Mouse (Mus musculus) telencephalon, adult 2 months (tissue): ENCODE results near the gene Ube4a.

Source experiments
- DNase-seq: peaks from one replicate; pipeline ENCODE4 v3.0.0-alpha.2; 2011; ENCODE audit warnings: low read depth, low spot score

The Ube4a gene

DNA sequence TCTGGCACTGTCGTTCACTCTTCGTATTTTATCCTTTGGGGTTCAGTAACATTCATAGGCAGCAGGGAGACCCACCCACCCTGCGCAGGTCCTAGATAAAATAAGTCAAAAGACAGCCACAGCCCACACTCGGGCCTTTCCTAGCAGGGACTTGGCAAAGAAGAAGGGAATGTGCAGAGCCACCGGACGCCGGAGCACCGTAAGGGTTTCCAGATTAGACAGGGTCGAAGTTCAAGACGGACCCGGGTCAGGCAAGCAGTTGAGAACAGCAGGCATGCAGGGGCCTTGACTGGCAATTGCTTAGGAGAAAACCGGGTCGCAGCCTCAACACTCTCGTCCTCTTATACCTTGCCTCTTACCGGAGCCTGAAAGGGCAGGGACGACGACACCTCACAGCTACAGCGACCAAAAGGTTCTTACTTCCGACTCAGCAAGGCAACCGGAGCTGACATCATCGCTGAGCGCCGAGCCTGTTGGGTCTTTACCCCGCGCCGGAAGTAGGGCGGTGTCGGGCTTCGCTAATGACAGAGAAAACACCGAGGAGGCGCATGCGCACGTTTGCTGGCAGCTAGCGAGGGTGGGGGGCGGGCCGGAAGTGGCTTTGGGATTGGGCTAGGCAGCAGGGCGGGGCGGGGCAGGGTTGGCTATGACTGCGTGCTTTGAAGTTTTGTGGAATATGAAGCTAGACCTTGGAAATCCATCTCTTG lies at the start of gene Ube4a:
Ube4a (minus strand) TSS at position 475 of the 707 bp plus-strand sequence.
- DNase-seq: peak; percentile 99

GRCm38 (mm10) chr9:45014879-45015278 lies 49.5 kb upstream of the Ube4a start:
- no peak for DNase-seq

GRCm38 (mm10) chr9:45011291-45011690 lies 45.9 kb upstream of the Ube4a start:
- DNase-seq: no peak

DNA sequence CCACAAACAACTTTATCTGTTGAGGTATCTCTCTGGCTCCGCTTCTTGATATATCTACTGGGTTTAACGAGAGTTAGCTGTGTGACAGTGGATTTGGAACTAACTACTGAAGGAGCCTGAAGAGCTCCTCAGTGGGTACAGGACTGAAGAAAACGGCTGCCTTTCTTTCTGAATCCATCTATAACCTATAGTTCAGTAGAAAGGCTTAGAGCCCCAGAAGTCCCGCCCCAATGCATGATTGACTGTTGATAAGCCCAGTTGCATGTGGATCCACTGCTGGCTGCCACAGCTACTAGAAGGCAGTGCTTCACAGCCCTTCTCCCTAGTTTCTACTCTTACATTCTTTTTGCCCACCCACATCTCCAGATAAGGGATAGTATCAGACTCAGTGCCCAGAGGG lies 45.1 kb upstream of the Ube4a start:
- DNase-seq: no peak

- no peak for DNase-seq
Observed at GRCm38 (mm10) chr9:45009180-45010078, 44.0 kb upstream of the Ube4a start, which contains the start of gene Cd3e. Gene Cd3e (minus strand): TSS chr9:45009627.

GRCm38 (mm10) chr9:45008342-45008741 lies 42.9 kb upstream of the Ube4a start:
- DNase-seq: no peak

DNA sequence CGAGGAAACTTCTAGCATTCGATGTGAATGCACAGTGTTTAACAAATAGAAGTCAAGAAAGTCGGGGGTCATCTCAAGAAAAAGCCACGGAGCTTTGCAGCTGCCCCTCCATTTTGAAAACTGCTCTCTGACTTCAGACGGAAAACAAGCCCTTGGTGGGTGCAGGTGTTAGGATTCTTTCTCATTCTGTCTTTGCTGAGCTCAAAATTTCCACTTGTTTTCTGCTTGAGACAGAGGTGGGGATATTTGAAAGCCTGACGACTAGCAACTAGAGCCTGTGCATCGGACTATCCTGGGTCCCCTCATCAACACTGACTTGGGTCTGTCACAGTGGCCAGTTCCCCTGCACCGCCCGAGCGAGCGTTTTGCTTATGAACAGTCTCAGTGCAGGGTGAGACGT lies 42.0 kb upstream of the Ube4a start:
- DNase-seq: no peak

- DNase-seq: no peak
Observed at GRCm38 (mm10) chr9:45000249-45000648, 34.8 kb upstream of the Ube4a start.

- DNase-seq: no peak
Observed at GRCm38 (mm10) chr9:44999776-45000175, 34.4 kb upstream of the Ube4a start.

DNA sequence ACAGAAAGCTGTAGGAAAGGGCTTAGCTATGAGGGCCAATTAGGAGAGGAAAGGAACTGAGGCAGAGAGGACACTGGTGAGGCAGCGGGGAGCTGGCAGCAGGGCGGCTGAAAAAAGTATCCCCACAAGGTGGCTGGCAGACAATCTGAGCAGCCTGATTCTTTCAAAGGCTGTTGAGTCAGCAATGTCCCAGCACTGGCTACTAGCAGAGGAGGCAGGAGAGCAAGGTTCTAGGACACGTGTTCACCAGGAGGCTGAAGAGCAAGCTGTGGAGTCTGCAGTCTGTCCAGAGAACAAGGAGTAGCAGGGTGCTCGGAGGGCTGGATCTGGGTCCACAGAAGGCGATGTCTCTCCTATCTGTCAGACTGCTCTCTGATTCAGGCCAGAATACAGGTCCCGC lies 33.8 kb upstream of the Ube4a start:
- DNase-seq: peak; percentile 13

DNA sequence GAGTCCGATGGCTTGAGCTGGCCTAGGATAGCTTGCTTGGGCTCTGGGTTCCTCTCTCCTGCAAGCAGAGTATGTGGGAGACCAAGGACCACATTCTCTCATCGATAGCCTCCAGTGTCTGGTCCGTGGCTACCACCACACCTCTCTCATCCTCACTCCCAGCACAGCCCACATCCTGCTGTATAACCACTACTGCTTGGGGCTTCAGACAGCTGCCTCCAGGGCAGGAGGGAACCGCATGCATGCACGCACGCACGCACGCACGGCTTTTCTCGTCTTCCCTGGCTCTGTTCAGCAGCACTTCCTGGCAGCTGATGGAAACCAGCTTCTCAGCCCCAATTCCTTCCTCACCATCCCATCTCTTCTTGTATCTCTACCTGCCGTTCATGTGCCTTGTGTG lies 32.7 kb upstream of the Ube4a start:
- DNase-seq: no peak

GRCm38 (mm10) chr9:44996590-44996989 lies 31.2 kb upstream of the Ube4a start:
- DNase-seq: no peak

GRCm38 (mm10) chr9:44994962-44995361 lies 29.6 kb upstream of the Ube4a start:
- no peak for DNase-seq

- DNase-seq: no peak
Observed at GRCm38 (mm10) chr9:44993268-44993667, 27.9 kb upstream of the Ube4a start.

- no peak for DNase-seq
Observed at GRCm38 (mm10) chr9:44992271-44992670, 26.9 kb upstream of the Ube4a start.

DNA sequence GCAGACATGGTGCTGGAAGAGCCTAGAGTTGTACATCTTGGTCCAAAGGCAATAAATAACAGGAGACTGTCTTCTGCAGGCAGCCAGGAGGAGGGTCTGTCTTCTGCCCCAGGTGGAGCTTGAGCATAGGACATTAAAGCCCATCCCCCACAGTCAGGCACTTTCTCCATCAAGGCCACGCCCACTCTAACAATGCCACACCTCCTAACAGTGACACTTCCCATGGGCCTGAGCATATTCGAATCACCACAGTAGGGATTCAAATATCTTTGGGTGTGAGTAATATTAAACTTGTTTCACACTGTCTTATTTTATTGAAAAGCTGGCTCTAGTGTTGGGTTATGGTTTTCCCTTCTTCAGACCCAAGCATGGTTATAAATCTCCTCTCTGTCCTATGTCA lies 26.4 kb upstream of the Ube4a start:
- no peak for DNase-seq

DNA sequence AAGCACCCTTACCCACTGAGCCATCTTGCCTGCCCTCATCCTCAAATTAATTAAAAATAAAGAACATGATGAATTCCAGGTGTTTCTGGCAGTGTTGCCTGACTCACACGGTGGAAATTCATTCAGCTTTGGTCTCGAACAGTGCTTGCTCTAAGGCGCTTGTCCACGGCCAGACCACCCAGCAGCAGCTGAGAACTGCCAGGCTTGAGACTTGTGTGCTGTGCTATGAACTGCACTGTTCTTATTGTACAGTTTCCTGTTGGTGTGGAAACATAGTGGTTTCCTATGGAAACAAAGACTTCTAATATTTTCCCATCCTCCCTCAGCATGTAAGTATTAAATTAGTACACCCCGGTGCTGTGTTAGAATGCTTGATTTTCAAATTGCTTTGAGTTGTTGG lies 21.6 kb upstream of the Ube4a start:
- no peak for DNase-seq

DNA sequence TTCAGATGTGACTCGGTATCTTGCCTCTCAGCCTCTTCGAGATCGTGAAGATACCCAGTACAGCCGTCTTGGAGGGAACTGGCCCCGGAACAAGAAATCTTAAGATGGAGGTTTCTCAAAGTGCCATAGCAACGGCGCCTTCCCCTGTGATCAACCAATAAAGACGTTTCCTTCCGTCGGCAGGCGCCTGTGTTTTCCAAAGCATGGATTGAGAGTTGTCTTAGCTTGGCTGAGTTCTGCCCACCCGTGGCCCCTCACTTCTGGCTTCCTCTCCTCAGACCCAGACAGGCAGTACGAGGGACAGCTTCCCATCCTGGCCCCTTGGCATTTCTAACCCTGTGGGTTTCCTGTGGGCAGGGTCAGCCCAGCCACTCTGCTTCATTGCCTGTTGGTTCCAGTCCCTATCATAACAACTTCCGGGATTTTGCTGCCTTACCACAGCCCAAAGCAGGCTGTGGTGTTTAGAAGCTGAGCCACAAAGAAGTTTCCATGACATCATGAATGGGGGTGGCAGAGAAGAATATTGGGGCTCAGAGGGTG lies 20.9 kb upstream of the Ube4a start:
- no peak for DNase-seq

DNA sequence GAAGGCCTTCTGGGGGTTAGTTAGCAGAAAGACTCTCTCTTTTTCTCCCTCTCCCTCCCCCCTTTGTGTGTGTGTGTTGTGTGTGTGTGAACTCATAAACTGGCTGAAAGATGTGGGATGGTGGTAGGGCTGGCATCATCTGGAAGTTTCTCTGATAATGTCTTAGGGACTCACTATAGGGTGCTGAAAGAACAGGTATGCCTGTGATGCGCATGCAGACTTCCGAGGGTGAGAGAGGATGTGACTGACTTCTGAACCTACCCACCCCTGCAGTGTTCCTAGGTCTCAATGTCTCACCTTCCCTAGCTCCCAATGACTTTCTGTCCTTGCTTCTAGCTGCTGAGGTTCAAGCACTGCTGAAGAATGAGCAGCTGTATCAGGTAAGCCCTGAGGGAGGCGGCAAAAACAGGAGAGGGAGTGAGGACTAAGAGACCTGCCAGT lies 20.3 kb upstream of the Ube4a start:
- no peak for DNase-seq

- no peak for DNase-seq
Observed at GRCm38 (mm10) chr9:44983001-44983400, 17.6 kb upstream of the Ube4a start.

DNA sequence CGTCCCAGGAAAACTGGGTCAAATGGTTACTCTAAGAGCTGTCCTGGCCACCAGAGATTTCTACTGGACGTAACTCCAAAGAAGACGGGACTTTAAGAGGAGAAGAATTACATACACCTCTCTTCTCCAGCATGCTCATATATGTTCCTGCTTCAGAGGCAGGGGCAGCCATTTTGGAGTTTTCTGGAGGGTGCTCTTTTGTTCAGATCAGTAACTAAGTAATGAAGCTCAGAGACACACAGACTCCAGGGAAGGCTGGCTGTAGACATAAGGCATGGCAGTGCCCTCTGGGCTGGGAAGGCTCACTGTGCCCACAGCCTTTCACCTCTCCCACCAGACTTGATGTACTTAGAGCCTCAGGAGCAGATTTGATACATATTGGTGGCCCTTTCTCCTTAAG lies 17.1 kb upstream of the Ube4a start:
- no peak for DNase-seq

- DNase-seq: no peak
Observed at GRCm38 (mm10) chr9:44982081-44982480, 16.7 kb upstream of the Ube4a start.

- no peak for DNase-seq
Observed at GRCm38 (mm10) chr9:44981676-44982075, 16.3 kb upstream of the Ube4a start, which contains the start of gene Cd3d. Gene Cd3d (plus strand): TSS chr9:44981786.
